Mouse (Mus musculus): ENCODE measurements at regions not wholly inside any gene's neighbourhood (a gene's known extent, or its start where the extent isn't known, plus 50 kb on each side); places are given as distances from the start of the nearest gene placed in this dataset.

- no peak overlapping the region for H3K9ac ChIP-seq (ENCODE audit: insufficient read depth, low read depth, low read length, poor library complexity, severe bottlenecking)
- peaks cover 3 to 11% of the 10 kb centered on the region in 2 experiments; a peak in 2 of 4 replicates for H3K4me1 ChIP-seq (ENCODE audit: control insufficient read depth in 2 of 2, insufficient read depth in 2 of 2, low read length in 2 of 2, poor library complexity in 1 of 2)
- no peaks in the 10 kb centered on the region for H3K9me3 ChIP-seq (ENCODE audit: control insufficient read depth, insufficient read depth, low read depth, low read length)
- no peak overlapping the region for H3K4me3 ChIP-seq (ENCODE audit: insufficient read depth in 1 of 2, low read depth in 1 of 2, low read length in 2 of 2, poor library complexity in 1 of 2, severe bottlenecking in 1 of 2)
- in situ Hi-C loops (cut with MboI; ENCODE audit: low sequenced_read_pairs in 2 of 2, unreplicated experiment in 2 of 2), result no loop called here
- H3K27ac ChIP-seq (ENCODE audit: insufficient read depth, low read depth, low read length, poor library complexity, severe bottlenecking), result no peak overlapping the region
- no peaks in the 10 kb centered on the region for H3K36me3 ChIP-seq (ENCODE audit: control insufficient read depth, insufficient read depth, low read length, poor library complexity, severe bottlenecking)
- no peak for TF ChIP-seq CHD2 (IDR thresholded peaks at IDR 0.05; ENCODE audit: low read depth, low read length)
- no peak for TF ChIP-seq HCFC1 (IDR thresholded peaks at IDR 0.05; ENCODE audit: borderline replicate concordance, insufficient read depth, low read length)
- TF ChIP-seq MAFK (IDR thresholded peaks at IDR 0.05; ENCODE audit: insufficient read depth, low read depth, low read length), result no peak
- TF ChIP-seq ZNF384 (IDR thresholded peaks at IDR 0.05; ENCODE audit: low read depth, low read length), result no peak
- no peak for TF ChIP-seq ZC3H11A (IDR thresholded peaks at IDR 0.05; ENCODE audit: borderline replicate concordance, low read depth, low read length)
- DNase-seq (ENCODE audit: low read depth, low spot score), result no peak
Observed at GRCm38 (mm10) chr7:73640194-73640593, 98.6 kb upstream of the Chd2 start.

DNA sequence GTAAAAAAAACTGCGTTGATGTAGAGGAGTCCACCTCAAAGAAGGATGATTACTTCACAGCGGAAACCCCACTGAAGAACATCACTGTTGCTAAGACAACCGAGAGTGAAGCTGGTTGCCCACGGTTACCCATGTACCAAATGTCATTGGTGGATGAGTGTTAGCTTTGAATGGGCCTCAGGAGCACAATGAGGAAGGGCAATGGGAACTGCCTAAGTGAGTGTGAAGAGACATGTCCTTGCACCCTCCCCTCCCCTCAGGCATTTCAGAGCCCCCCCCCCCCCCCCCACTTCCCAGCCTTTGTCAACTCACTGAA is 96.1 kb upstream of the Chd2 start:
- in situ Hi-C loops (cut with MboI; ENCODE audit: low sequenced_read_pairs in 2 of 2, unreplicated experiment in 2 of 2), result no loop called here
- Histone ChIP-seq H3K4me3 (ENCODE audit: insufficient read depth in 1 of 2, low read depth in 1 of 2, low read length in 2 of 2, poor library complexity in 1 of 2, severe bottlenecking in 1 of 2) (no peak overlapping the region), H3K4me1 (ENCODE audit: control insufficient read depth in 2 of 2, insufficient read depth in 2 of 2, low read length in 2 of 2, poor library complexity in 1 of 2) (no peaks in the 10 kb centered on the region), H3K9me3 (ENCODE audit: control insufficient read depth, insufficient read depth, low read depth, low read length) (no peaks in the 10 kb centered on the region), H3K36me3 (ENCODE audit: control insufficient read depth, insufficient read depth, low read length, poor library complexity, severe bottlenecking) (no peaks in the 10 kb centered on the region), H3K9ac (ENCODE audit: insufficient read depth, low read depth, low read length, poor library complexity, severe bottlenecking) (no peak overlapping the region), H3K27ac (ENCODE audit: insufficient read depth, low read depth, low read length, poor library complexity, severe bottlenecking) (no peak overlapping the region)
- DNase-seq (ENCODE audit: low read depth, low spot score), result no peak
- TF ChIP-seq ZC3H11A (IDR thresholded peaks at IDR 0.05; ENCODE audit: borderline replicate concordance, low read depth, low read length) (no peak), HCFC1 (IDR thresholded peaks at IDR 0.05; ENCODE audit: borderline replicate concordance, insufficient read depth, low read length) (no peak), ZNF384 (IDR thresholded peaks at IDR 0.05; ENCODE audit: low read depth, low read length) (no peak), MAFK (IDR thresholded peaks at IDR 0.05; ENCODE audit: insufficient read depth, low read depth, low read length) (no peak), CHD2 (IDR thresholded peaks at IDR 0.05; ENCODE audit: low read depth, low read length) (no peak)

DNA sequence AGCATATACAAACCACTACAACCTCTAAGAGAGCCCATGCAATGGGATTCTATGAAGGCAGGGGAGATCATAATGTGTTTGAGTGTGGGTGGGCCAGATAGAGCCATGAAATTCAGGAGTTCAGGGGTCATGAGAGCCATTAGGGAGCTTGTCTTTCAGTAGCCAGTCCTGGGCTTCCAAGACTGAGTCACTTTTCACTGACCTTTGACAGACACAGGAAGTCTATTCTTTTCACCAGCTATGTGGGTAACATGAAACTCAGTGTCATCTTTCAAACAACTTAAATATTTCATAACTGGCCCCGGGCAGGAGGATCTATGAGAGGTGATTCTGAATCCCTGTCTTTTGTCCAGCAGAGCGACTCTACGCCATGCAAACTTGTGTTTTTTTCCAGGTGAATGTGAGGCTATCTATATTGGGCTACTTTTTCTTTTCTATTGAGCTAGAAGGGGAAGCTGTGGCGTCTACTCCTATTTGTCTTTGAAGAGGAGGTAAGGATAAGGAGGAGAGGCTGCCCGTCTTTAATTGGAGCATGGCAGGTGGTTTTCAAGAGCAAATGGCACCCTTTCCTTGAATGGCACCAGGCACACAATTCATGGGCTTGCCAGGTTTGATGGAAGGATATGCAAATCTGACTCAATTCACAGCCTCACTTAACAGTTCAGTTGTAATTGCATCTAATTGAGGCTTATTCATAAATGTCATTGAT is 95.6 kb upstream of the Chd2 start:
- no peak for TF ChIP-seq ZC3H11A (IDR thresholded peaks at IDR 0.05; ENCODE audit: borderline replicate concordance, low read depth, low read length)
- no peak for TF ChIP-seq MAFK (IDR thresholded peaks at IDR 0.05; ENCODE audit: insufficient read depth, low read depth, low read length)
- TF ChIP-seq ZNF384 (IDR thresholded peaks at IDR 0.05; ENCODE audit: low read depth, low read length), result no peak
- no peak for TF ChIP-seq CHD2 (IDR thresholded peaks at IDR 0.05; ENCODE audit: low read depth, low read length)
- TF ChIP-seq HCFC1 (IDR thresholded peaks at IDR 0.05; ENCODE audit: borderline replicate concordance, insufficient read depth, low read length), result no peak
- Histone ChIP-seq H3K9me3 (ENCODE audit: control insufficient read depth, insufficient read depth, low read depth, low read length) (no peaks in the 10 kb centered on the region), H3K4me1 (ENCODE audit: control insufficient read depth in 2 of 2, insufficient read depth in 2 of 2, low read length in 2 of 2, poor library complexity in 1 of 2) (no peaks in the 10 kb centered on the region), H3K9ac (ENCODE audit: insufficient read depth, low read depth, low read length, poor library complexity, severe bottlenecking) (no peak overlapping the region), H3K4me3 (ENCODE audit: insufficient read depth in 1 of 2, low read depth in 1 of 2, low read length in 2 of 2, poor library complexity in 1 of 2, severe bottlenecking in 1 of 2) (no peak overlapping the region), H3K27ac (ENCODE audit: insufficient read depth, low read depth, low read length, poor library complexity, severe bottlenecking) (no peak overlapping the region), H3K36me3 (ENCODE audit: control insufficient read depth, insufficient read depth, low read length, poor library complexity, severe bottlenecking) (no peaks in the 10 kb centered on the region)
- no peak for DNase-seq (ENCODE audit: low read depth, low spot score)
- in situ Hi-C loops (cut with MboI; ENCODE audit: low sequenced_read_pairs in 2 of 2, unreplicated experiment in 2 of 2), result no loop called here

DNA sequence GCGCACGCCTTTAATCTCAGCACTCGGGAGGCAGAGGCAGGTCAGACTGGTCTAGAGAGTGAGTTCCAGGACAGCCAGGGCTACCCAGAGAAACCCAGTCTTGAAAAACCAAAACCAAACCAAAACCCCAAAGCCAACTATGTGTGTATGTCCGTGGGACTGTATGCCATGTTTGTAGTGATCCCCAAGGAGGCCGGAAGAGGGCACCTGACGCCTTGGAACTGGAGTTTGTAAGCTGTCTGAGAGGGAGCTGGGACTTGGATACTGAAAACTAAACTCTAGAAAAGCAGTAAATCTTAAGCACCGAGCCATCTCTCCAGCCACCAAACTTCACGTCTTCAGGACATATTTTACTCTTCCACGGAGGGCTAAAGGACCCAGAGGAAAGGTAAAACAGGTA is 93.8 kb upstream of the Chd2 start:
- TF ChIP-seq CHD2 (IDR thresholded peaks at IDR 0.05; ENCODE audit: low read depth, low read length), result no peak
- TF ChIP-seq ZNF384 (IDR thresholded peaks at IDR 0.05; ENCODE audit: low read depth, low read length), result no peak
- TF ChIP-seq MAFK (IDR thresholded peaks at IDR 0.05; ENCODE audit: insufficient read depth, low read depth, low read length), result no peak
- TF ChIP-seq ZC3H11A (IDR thresholded peaks at IDR 0.05; ENCODE audit: borderline replicate concordance, low read depth, low read length), result no peak
- TF ChIP-seq HCFC1 (IDR thresholded peaks at IDR 0.05; ENCODE audit: borderline replicate concordance, insufficient read depth, low read length), result no peak
- in situ Hi-C loops (cut with MboI; ENCODE audit: low sequenced_read_pairs in 2 of 2, unreplicated experiment in 2 of 2), result no loop called here
- no peak for DNase-seq (ENCODE audit: low read depth, low spot score)

More for the DNA sequence above, 93.8 kb upstream of the Chd2 start:
- no peak overlapping the region for H3K27ac ChIP-seq (ENCODE audit: insufficient read depth, low read depth, low read length, poor library complexity, severe bottlenecking)
- H3K4me1 ChIP-seq (ENCODE audit: control insufficient read depth in 2 of 2, insufficient read depth in 2 of 2, low read length in 2 of 2, poor library complexity in 1 of 2), result peaks cover 0 to 4% of the 10 kb centered on the region in 2 experiments; a peak in 1 of 4 replicates
- H3K4me3 ChIP-seq (ENCODE audit: insufficient read depth in 1 of 2, low read depth in 1 of 2, low read length in 2 of 2, poor library complexity in 1 of 2, severe bottlenecking in 1 of 2), result no peak overlapping the region
- no peaks in the 10 kb centered on the region for H3K9me3 ChIP-seq (ENCODE audit: control insufficient read depth, insufficient read depth, low read depth, low read length)
- no peak overlapping the region for H3K9ac ChIP-seq (ENCODE audit: insufficient read depth, low read depth, low read length, poor library complexity, severe bottlenecking)
- no peaks in the 10 kb centered on the region for H3K36me3 ChIP-seq (ENCODE audit: control insufficient read depth, insufficient read depth, low read length, poor library complexity, severe bottlenecking)
